Mouse (Mus musculus): ENCODE data around the gene Itga6. TPM values are rescaled to one million over a fixed set of nuclear protein-coding genes. Genes with fewer than 3 reads are reported as not detected.
A peak's percentile ranks its signal among the peaks of the same experiment; 100 is the strongest.
"Not testable (repeated sequence)": the region's sequence is repeated elsewhere in the genome, so short reads cannot be mapped to it uniquely, and the experiment has no call there.

Gene Itga6
- total RNA-seq, 2 experiments from 2014 or later: 38.9 to 39.4 TPM

DNA sequence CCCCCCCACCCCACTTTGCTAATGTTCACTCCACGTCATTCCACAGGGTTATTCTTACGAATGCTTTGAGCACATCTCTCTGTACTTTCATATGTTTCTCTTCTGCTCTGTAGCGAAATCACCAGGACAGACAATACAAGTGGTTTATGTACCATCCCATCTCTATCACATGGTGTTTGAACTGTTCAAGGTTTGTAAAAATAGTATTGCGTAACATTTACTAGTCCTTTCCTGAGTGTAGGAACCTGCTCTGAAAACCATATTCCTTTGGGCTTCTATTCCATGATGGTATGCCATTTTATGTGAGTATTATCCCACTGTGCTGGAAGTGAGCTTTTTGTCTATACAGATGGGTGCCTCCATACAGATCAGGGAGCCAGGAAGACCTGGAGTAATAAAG, 141.9 kb downstream of the Itga6 start:
- DNase-seq (ENCODE audit: low spot score in 2 of 2): no peak

DNA sequence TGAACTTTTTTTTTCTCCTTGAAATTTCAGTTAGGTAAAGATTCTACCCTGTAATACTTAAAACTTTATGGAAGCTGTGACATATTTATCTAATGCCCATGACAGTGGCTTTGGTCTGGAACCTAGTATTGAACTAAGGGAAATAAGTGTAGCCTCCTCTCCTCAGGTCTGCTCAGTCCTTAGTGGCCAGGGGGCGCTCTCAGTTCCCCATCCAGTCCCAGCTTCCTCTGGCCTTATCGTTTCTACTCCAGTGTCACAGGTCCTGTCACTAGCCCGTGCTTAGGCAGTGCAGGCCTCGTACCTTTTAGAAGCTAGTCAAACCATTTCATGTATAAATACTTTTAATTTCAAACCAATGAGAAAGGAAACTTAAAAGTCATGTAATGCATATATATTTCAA, 143.0 kb downstream of the Itga6 start:
- no peak for DNase-seq (ENCODE audit: low spot score in 2 of 2)

DNA sequence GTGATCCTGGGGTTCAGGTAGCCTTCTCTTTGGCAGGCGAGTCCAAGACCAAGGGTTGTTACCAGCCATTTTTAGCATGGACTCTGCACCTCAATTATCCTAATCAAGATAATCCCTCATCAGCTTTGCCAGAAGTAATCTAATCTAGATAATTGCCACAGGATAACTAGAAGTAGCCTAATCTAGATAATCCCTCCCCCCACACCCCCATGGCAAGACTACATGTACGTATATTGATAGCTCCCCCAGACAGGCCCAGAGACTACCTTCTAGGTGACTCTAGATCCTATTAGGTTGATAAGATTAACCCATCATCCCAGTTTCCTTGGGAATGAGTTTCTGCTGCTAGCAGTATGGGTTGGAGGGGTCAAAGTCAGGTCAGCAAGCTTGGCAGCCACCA, 146.1 kb downstream of the Itga6 start:
- DNase-seq (ENCODE audit: low spot score in 2 of 2): no peak

DNA sequence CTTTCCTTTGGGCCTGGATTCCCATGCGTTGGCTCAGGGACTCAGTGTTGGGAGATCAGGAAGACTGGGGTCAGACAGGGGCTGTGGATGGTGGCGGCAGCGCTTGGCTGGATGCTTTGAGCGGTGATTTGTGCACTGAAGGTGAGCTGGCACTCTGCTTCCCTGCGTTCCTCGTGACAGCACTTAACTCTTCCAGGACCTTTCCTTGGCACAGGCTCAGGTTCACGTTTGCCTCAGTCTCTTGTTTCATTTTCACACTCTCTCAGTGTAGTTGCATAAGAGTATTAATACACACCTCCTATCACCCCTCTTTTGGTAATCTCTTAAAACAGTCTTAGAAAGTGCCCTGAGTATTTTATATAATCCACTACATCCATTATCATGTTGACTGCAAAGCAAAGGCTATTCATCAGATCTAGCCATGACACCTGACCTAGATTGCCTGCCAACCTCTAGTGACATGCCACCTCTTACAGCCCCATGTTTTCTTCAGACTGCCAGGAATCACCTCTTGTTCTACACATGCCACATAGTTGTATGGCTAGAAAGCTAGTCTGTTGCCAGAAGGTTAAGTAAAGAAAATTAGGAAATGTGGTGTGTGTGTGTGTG, 147.4 kb downstream of the Itga6 start:
- no peak for DNase-seq (ENCODE audit: low spot score in 2 of 2)

DNA sequence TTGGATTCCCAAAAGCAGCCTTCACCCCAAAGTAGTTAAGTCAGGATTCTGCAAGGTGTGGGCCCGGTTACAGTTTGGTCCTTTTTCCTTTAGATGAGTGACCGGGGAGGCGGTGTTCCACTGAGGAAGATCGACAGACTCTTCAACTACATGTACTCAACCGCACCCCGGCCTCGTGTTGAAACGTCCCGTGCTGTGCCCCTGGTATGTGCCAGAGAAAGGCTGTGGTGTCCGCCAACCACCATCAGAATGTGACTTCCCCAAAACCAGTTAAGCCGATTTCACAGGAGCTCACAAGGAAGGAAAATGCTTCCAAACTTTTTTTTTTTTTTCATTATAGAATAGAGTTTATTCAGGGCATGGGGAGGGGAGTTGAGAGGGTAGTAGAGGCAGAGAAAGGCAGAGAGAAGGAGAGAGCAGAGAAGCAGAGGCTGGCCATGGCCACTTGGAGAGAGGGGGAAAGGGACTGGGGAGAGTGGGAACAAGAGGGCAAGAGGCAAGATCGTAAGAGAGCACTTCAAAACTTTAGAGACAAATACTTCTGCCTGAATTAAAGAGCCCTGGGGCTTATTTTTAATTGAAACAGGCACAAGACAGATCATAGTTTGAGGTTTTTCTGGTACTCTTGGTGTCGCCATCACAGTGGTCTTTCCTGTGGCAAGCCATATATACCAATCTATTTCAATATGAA, 150.3 kb downstream of the Itga6 start:
- DNase-seq (ENCODE audit: low spot score in 2 of 2): no peak

DNA sequence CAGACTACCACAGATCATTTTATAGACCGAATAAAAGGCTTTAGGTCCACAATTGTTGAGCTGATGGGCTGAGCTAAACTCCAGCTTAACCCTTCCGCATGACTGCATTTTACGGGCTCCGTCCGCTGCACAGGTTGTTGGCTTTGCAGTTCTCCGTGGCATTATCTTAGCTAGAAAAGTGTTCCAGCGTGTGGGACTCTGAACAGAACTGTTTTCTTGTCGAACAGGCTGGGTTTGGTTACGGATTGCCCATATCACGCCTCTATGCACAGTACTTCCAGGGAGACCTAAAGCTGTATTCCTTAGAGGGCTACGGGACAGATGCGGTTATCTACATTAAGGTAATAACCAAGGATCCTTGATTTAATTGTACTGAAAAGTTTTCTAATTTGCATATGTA, 152.0 kb downstream of the Itga6 start:
- DNase-seq (ENCODE audit: low spot score in 2 of 2): no peak

DNA sequence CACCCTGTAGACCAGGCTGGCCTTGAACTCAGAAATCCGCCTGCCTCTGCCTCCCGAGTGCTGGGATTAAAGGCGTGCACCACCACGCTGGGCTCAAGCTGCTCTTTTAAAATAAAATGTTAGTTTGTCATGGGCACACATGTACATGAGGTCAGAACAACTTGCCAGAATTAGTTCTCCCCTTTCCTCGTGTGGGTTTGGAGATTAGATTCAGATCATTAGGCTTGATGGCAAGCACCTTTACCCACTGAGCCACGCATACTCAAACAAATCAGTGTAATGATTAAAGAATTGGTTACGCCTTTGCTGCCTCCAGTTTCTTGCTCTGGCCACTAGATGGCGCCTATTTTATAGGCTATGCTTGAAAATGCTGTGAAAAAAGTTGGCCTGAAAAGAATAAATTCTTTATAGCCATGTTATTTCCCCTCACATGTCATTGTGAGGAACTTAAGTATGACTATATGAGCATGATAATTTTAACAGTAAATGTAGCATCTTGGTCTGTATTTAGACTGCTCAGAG, 153.0 kb downstream of the Itga6 start:
- DNase-seq (ENCODE audit: low spot score in 2 of 2): peak; percentile 21 to 62

DNA sequence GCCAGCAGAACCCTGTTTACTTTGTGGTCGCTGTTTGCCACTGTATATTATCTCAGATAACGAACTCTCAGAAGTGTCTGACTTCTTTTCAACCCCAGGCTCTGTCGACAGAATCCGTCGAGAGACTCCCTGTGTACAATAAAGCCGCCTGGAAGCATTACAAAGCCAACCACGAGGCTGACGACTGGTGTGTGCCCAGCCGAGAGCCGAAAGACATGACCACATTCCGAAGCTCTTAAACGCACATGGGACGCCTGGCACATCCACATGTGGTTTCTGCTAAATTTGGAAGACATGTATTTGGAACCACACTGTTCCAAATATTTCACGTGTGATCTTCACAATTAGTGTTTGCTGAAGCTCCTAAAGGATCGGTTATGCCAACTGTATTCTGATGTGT, 154.5 kb downstream of the Itga6 start:
- DNase-seq (ENCODE audit: low spot score in 2 of 2): no peak

DNA sequence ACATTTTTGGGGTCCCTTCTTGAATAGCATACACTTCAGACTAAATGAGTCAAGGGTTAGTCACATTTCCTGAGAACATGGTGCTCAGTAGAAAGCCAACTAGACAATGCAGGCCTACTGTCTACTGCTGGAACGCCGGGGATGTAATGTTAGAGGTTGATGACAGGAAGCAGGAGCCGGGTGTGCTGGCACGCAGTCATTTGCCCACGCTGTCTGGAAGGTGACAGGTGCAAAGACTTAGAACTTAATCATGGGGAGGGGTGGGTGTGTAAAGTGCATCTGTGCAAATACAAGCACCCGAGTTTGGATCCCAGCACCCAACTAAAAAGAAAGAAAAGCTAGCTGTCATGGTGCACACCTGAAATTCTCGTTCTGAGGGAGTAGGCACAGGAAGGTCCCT, 159.7 kb downstream of the Itga6 start:
- DNase-seq (ENCODE audit: low spot score in 2 of 2): no peak

DNA sequence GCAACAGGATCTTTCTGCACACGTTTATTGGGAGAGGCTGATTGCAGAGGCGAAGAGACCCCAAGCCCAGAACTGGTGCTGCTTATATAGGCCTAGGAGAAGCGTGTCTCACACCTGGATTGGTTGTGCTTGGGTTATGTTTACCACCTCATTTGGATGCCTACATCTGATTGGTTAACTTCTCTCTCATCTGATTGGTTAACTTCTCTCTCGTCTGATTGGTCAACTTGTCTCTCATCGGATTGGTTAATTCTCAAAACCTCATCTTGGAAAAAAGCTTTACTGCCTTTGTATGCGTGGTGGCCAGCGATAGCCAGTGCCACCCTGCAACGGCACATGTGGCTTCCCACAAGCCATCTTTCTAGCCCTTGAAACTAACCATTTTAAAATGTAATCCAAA, 160.9 kb downstream of the Itga6 start:
- not testable (repeated sequence) for DNase-seq (ENCODE audit: low spot score in 2 of 2)

Other genes with a start within 250 kb of the Itga6 start
- gene Dlx1, start 217.5 kb upstream of the Itga6 start, total RNA-seq (2021): 10 to 100 TPM; 18.4 to 24.4 TPM
- gene Dlx2, start 198.9 kb upstream of the Itga6 start, total RNA-seq (2021): 1 to 10 TPM; 6.2 to 7.5 TPM
- gene Pdk1, start 127.6 kb downstream of the Itga6 start, total RNA-seq (2021): 10 to 100 TPM; 30.1 to 33.5 TPM
- 100 to 1,000 TPM; 208 to 217 TPM for gene Rapgef4, start 235.6 kb downstream of the Itga6 start, total RNA-seq (2021)